Mouse (Mus musculus) liver, embryonic 13.5 days (tissue): ENCODE data around the gene Esp24. TPM values are rescaled to one million over a fixed set of nuclear protein-coding genes. Genes with fewer than 3 reads are reported as not detected.
"Not testable (repeated sequence)": the region's sequence is repeated elsewhere in the genome, so short reads cannot be mapped to it uniquely, and the experiment has no call there.

Source experiments
- ATAC-seq: fragments of 200-750 bp; cut with Nextera tagmentation; 2 replicates; pipeline ENCODE4 v1.8.0; 2017; ENCODE audit warnings: low read depth, mild to moderate bottlenecking, moderate number of reproducible peaks, moderate library complexity
- DNase-seq: peaks from one replicate; pipeline ENCODE4 v3.0.0; 2022
- H3K27ac ChIP-seq: fragments of 300-500 bp; sonication (generic); 2 replicates; pipeline ENCODE4 v1.5.1; 2015; ENCODE audit warnings: moderate library complexity, mild to moderate bottlenecking, inconsistent platforms
- H3K27me3 ChIP-seq: fragments of 300-500 bp; sonication (generic); 2 replicates; pipeline ENCODE4 v1.6.1; 2015; ENCODE audit warnings: mild to moderate bottlenecking, inconsistent platforms
- H3K36me3 ChIP-seq: fragments of 300-500 bp; sonication (generic); 2 replicates; pipeline ENCODE4 v1.6.1; 2015; ENCODE audit warnings: mild to moderate bottlenecking, inconsistent platforms
- H3K4me1 ChIP-seq: fragments of 300-500 bp; sonication (generic); replicated peaks from 2 replicates; pipeline ENCODE4 v1.6.1; 2015; ENCODE audit warnings: inconsistent platforms
- H3K4me2 ChIP-seq: fragments of 300-500 bp; sonication (generic); 2 replicates; pipeline ENCODE4 v1.6.1; 2015; ENCODE audit warnings: inconsistent platforms, mild to moderate bottlenecking, moderate library complexity
- H3K4me3 ChIP-seq: fragments of 300-500 bp; sonication (generic); replicated peaks from 2 replicates; pipeline ENCODE4 v1.5.1; 2015; ENCODE audit warnings: mild to moderate bottlenecking, inconsistent platforms
- H3K9ac ChIP-seq: fragments of 300-500 bp; sonication (generic); 2 replicates; pipeline ENCODE4 v1.6.1; 2015; ENCODE audit warnings: mild to moderate bottlenecking, inconsistent platforms
- H3K9me3 ChIP-seq: fragments of 300-500 bp; sonication (generic); replicated peaks from 2 replicates; pipeline ENCODE4 v1.6.1; 2016; ENCODE audit warnings: inconsistent platforms
- WGBS: fragments of 180-500 bp; shearing (Covaris S2); methylation state at CpG from one replicate; pipeline ENCODE4 v1.1.7; 2015; ENCODE audit not compliant: insufficient replicate concordance; 5-methylcytosine and 5-hydroxymethylcytosine counted together
- polyA plus RNA-seq: library from polyadenylated mRNA; unstranded; fragments of >200 nt; fragmentation: Nextera tagmentation; extraction: Ambion mirVana; gene quantifications from 2 replicates; pipeline ENCODE4 v1.2.1, GENCODE M21; 2015

Esp24 gene
- polyA plus RNA-seq: not detected in 2 replicates

DNA sequence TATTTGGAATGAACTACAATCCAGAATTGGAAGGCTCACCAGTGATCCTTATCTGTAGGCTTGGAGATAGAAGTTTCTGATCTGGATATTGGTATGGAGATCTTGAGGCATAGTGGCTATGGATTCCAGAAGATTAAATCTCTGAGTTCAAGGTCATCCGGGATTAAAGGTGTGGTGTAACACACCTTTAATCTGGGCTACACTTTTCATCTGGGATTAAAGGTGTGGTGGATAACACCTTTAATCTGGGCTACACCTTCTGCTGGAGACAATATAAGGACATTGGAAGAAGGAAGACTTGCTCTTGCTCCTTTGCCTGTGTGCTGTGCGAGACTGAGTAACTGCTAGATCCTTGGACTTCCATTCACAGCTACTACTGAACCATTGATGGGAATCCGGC is at the start of gene Esp24:
TSS of gene Esp24 (plus strand) at position 301 of the 400 bp plus-strand sequence.
- H3K9me3 ChIP-seq, H3K4me1 ChIP-seq, H3K27me3 ChIP-seq, H3K4me2 ChIP-seq, H3K27ac ChIP-seq, H3K4me3 ChIP-seq, H3K9ac ChIP-seq, H3K36me3 ChIP-seq, ATAC-seq, DNase-seq: not testable (repeated sequence)
- 72% methylated on average over 3 of the region's 3 CpGs for WGBS

DNA sequence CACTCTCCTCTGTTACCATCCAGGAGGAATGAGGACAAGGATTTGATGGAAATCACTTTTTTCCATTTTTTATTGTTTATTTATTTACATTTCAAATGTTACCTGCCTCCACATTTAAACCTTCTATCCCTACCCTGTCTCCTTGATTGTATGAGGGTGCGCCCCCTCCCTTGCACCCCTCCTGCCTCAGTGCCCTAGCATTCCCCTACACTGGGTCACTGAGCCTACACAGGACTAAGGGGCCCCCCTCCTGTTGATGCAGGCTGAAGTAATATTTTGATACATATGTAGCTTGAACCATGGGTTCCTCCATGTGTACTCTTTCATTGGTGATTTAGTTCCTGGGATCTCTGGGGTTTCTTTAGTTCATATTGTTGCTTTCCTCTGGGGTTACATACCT is 26.6 kb upstream of the Esp24 start:
- no peak overlapping the region for H3K4me2 ChIP-seq
- H3K27me3 ChIP-seq: no peaks in the 10 kb centered on the region
- no peaks in the 10 kb centered on the region for H3K36me3 ChIP-seq
- no peak overlapping the region for H3K27ac ChIP-seq
- no peak overlapping the region for H3K4me3 ChIP-seq
- DNase-seq (no peak), ATAC-seq (no peak)
- no peak overlapping the region for H3K9ac ChIP-seq
- 67% methylated on average over 1 of the region's 1 CpGs for WGBS
- H3K4me1 ChIP-seq: no peaks in the 10 kb centered on the region
- H3K9me3 ChIP-seq: 0 out of 2 replicates have a peak, but pooled peaks cover 4% of the 10 kb centered on the region

DNA sequence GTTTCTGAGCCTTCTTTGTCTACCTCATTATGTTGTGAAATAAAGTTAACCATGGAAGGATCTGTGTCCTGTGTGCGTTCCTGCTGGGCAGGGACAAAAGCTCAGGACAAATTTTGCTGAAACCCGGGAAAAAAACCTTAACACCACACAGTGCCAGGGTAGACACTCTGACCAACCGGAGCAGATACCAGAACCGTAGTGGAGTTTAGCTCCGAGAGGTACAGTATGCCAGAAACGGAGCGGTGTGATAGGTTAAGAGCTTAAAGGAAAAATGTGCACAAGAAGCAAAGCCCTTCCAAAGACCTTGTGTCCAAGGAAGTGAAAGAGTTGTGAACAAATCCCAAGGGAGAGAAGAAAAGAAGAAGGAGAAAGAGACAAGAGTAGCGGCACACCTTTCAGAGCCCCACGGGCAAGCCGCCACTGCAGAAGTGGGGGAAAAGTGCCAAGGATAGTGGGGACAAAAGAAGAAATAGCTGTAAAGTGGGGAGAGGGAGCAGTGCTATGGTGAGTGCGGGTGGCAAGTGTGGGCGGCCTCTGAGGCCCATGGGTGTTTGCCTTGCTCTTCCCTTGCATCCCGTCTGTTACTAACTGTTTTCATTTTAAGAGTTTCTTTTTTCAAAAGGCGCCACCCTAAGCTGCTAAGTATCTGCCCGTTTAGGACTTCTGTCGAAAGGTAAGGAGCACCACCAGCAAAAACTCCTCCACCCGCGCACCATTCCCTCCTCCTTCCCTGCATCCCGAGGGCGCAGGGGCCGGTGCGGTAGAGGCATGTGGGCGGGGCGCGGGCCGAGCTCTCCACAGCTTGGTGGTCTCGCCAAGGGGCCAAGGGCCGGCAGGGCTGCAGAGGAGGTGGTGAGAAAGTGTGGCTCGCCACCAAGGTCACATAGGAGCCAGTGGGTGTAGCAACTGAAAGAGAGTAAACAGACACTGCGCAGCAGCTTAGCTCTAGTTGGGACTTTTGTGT is 25.5 kb upstream of the Esp24 start:
- Histone ChIP-seq H3K27ac (no peak overlapping the region), H3K9ac (no peak overlapping the region), H3K4me1 (no peaks in the 10 kb centered on the region), H3K9me3 (0 out of 2 replicates have a peak, but pooled peaks cover 4% of the 10 kb centered on the region), H3K27me3 (no peaks in the 10 kb centered on the region), H3K4me2 (0 out of 2 replicates have a peak overlapping the region, but pooled peaks have one; percentile 14), H3K4me3 (0 out of 2 replicates have a peak overlapping the region, but pooled peaks have one; percentile 14), H3K36me3 (no peaks in the 10 kb centered on the region)
- ATAC-seq (no peak), DNase-seq (no peak)
- 28% methylated on average over 30 of the region's 30 CpGs for WGBS

DNA sequence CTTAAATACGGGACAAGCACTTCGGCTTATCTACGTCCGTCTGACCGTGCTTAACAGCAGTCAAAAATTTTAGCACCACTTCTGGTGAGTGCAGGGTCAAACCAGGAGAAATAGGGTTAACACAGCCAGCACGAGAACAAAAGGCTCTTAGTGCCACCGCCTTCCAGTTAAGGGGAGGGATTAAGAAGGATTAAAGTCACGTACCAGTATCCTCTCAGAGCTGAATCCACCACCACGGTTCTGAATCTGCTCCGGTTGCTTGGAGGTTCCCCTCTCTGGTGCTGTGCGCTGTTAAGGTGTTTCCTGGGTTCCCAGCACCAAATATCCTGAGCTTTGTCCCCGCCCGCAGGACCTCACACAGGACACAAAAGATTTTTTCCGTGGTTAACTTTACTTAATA is 19.3 kb upstream of the Esp24 start:
- H3K36me3 ChIP-seq: no peaks in the 10 kb centered on the region
- no peaks in the 10 kb centered on the region for H3K4me1 ChIP-seq
- H3K27ac ChIP-seq: no peak overlapping the region
- no peak overlapping the region for H3K4me3 ChIP-seq
- no peaks in the 10 kb centered on the region for H3K27me3 ChIP-seq
- no peak overlapping the region for H3K9ac ChIP-seq
- H3K9me3 ChIP-seq: no peaks in the 10 kb centered on the region
- ATAC-seq: no peak
- H3K4me2 ChIP-seq: no peak overlapping the region
- no peak for DNase-seq
- WGBS: 55% methylated on average over 14 of the region's 14 CpGs

DNA sequence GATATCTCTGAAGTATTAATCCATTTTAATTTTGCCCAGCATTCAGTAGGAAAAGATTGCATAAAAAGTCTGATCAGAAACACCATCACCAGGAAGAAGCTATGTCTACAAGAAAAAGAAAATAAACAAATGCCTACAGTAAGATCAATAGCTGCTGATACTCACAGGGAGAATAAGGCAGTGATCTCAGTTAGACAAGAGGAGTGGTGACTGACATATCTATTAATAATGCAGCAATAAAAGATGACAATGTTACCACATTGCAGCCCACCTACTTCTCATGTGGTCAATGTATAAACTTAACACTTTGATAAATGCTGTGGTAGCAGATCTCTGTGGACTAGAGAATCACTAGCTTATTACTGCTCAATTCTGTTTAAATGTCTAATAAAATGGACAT is 6.7 kb downstream of the Esp24 start, which contains the start of gene Gm21903:
TSS of gene Gm21903 (minus strand) at position 101 of the 400 bp plus-strand sequence.
- Histone ChIP-seq H3K4me3 (no peak within 1 kb of the TSS), H3K4me1 (no peaks in the 10 kb centered on the region), H3K9ac (no peak within 1 kb of the TSS), H3K9me3 (no peaks in the 10 kb centered on the region), H3K27ac (no peak within 1 kb of the TSS), H3K27me3 (no peaks in the 10 kb centered on the region), H3K36me3 (no peaks in the 10 kb centered on the region), H3K4me2 (no peak within 1 kb of the TSS)
- DNase-seq: no peak
- ATAC-seq: no peak

DNA sequence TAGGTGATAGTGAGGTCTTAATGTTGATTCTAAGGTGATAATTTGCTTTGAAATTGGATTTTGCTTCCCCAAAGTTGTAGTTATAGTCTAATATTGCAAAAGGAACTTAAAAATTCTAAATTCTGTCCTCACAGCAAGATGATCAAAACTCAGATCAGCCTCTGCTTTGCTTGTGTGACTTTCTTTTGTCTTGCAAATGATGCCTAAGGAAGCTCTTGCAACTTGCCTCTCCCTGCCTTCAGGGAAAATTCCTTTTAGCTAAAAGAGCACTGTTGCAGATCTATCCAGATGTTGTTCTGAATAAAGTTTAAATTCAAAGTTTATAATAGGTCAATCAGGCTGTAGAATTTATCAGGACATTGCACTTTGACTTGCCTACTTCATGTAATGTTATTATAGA is 27.1 kb downstream of the Esp24 start:
- no peaks in the 10 kb centered on the region for H3K4me1 ChIP-seq
- H3K9ac ChIP-seq: no peak overlapping the region
- no peaks in the 10 kb centered on the region for H3K36me3 ChIP-seq
- DNase-seq (no peak), ATAC-seq (no peak)
- no peak overlapping the region for H3K4me3 ChIP-seq
- H3K9me3 ChIP-seq: 0 out of 2 replicates have a peak, but pooled peaks cover 7% of the 10 kb centered on the region
- H3K27ac ChIP-seq: no peak overlapping the region
- no peaks in the 10 kb centered on the region for H3K27me3 ChIP-seq
- H3K4me2 ChIP-seq: no peak overlapping the region

DNA sequence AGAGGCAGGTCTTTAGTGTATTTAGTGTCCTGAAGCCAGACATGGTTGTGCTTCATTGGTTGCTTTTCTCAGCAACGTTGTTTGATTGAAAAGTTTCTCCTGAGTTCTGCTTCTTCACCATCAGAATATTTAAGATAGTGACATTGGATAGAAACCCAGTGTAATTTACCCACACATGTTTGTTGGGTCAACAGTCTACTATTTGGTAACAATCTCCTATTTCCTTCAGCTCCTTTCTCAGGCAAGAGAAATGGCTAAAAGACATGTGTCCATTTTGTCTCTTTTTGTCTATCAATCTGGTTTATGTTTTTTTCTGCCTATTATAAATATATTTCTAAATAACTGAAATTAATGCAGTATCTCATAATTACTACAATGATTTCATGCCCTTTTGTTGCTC is 40.4 kb downstream of the Esp24 start, which contains the start of gene Esp23:
TSS of gene Esp23 (minus strand) at position 101 of the 400 bp plus-strand sequence.
- H3K27ac ChIP-seq: no peak within 1 kb of the TSS
- no peaks in the 10 kb centered on the region for H3K27me3 ChIP-seq
- ATAC-seq (no peak), DNase-seq (no peak)
- no peaks in the 10 kb centered on the region for H3K36me3 ChIP-seq
- H3K9ac ChIP-seq: no peak within 1 kb of the TSS
- peaks cover 4% of the 10 kb centered on the region; the same call in 1 of the 2 replicates for H3K9me3 ChIP-seq
- no peak within 1 kb of the TSS for H3K4me3 ChIP-seq
- no peak within 1 kb of the TSS for H3K4me2 ChIP-seq
- no peaks in the 10 kb centered on the region for H3K4me1 ChIP-seq
- 23% methylated on average over 1 of the region's 1 CpGs for WGBS

Other genes starting within 250 kb of the Esp24 start
- gene Gm21903, start 6.6 kb downstream of the Esp24 start, polyA plus RNA-seq: not detected in 2 replicates
- gene Esp23, start 40.3 kb downstream of the Esp24 start, polyA plus RNA-seq: not detected in 2 replicates
- gene Esp22, start 58.6 kb downstream of the Esp24 start, polyA plus RNA-seq: not detected in 2 replicates